Mouse (Mus musculus) embryonic facial prominence, embryonic 13.5 days (tissue): ENCODE results near the gene Glis2. TPM values are rescaled to one million over a fixed set of nuclear protein-coding genes. Genes with fewer than 3 reads are reported as not detected.
A peak's percentile ranks its signal among the peaks of the same experiment; 100 is the strongest.

Experiments
- ATAC-seq: fragments of 200-750 bp; cut with Nextera tagmentation; 2 replicates; pipeline ENCODE4 v1.8.0; 2017; ENCODE audit warnings: low read depth; ENCODE audit not compliant: insufficient number of reproducible peaks, insufficient read depth, low FRiP score, low TSS enrichment
- H3K27ac ChIP-seq: fragments of 300-500 bp; sonication (generic); 2 replicates; pipeline ENCODE4 v1.5.1; 2015; ENCODE audit warnings: moderate library complexity, mild to moderate bottlenecking, inconsistent platforms
- H3K27me3 ChIP-seq: fragments of 300-500 bp; sonication (generic); 2 replicates; pipeline ENCODE4 v1.6.1; 2015; ENCODE audit warnings: mild to moderate bottlenecking, inconsistent platforms
- H3K36me3 ChIP-seq: fragments of 300-500 bp; sonication (generic); 2 replicates; pipeline ENCODE4 v1.6.1; 2015; ENCODE audit warnings: mild to moderate bottlenecking, inconsistent platforms
- H3K4me1 ChIP-seq: fragments of 300-500 bp; sonication (generic); 2 replicates; pipeline ENCODE4 v1.6.1; 2015; ENCODE audit warnings: inconsistent platforms
- H3K4me2 ChIP-seq: fragments of 300-500 bp; sonication (generic); 2 replicates; pipeline ENCODE4 v1.6.1; 2015; ENCODE audit warnings: moderate library complexity, mild to moderate bottlenecking, inconsistent platforms
- H3K4me3 ChIP-seq: fragments of 300-500 bp; sonication (generic); 2 replicates; pipeline ENCODE4 v1.5.1; 2015; ENCODE audit warnings: mild to moderate bottlenecking, inconsistent platforms
- H3K9ac ChIP-seq: fragments of 300-500 bp; sonication (generic); 2 replicates; pipeline ENCODE4 v1.6.1; 2015; ENCODE audit warnings: mild to moderate bottlenecking, inconsistent platforms
- H3K9me3 ChIP-seq: fragments of 300-500 bp; sonication (generic); 2 replicates; pipeline ENCODE4 v1.6.1; 2016; ENCODE audit warnings: inconsistent platforms
- WGBS: fragments of 180-500 bp; shearing (Covaris S2); methylation state at CpG from one replicate; pipeline ENCODE4 v1.1.7; 2015; ENCODE audit warnings: mixed read lengths; 5-methylcytosine and 5-hydroxymethylcytosine counted together
- polyA plus RNA-seq: library from polyadenylated mRNA; unstranded; fragments of >200 nt; fragmentation: Nextera tagmentation; extraction: Ambion mirVana; gene quantifications from 2 replicates; pipeline ENCODE4 v1.2.1, GENCODE M21; 2015

Glis2 gene
- polyA plus RNA-seq, 1 experiment from 2014 or later, result 31.2 TPM

DNA sequence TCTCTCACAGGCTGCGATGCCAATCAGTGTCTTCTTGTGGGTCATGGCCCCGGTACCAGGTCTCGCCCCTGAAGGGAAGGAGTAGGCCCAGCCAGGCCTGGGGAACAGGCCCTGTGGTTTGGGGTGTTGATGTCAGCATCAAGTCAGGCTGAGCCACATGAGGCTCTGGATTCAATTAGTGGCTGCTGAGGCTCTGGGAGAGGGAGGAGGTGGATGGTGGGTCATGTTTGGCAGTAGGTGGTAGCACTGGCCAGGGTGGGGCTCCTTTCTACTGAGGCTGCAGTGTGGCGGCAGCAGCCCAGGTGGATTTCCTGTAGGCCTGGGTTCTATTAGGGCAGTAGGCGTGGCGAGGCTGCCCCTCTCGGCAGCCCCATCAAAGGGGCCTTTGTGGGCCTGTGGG lies 57.1 kb downstream of the Glis2 start:
- H3K36me3 ChIP-seq, result peaks cover 73% of the 10 kb centered on the region
- peak overlapping the region; percentile 39 for H3K4me2 ChIP-seq
- H3K27ac ChIP-seq, result peak overlapping the region; percentile 97
- H3K27me3 ChIP-seq, result no peaks in the 10 kb centered on the region
- ATAC-seq, result peak; percentile 87
- 0 out of 2 replicates have a peak overlapping the region, but pooled peaks have one; percentile 52 for H3K9ac ChIP-seq
- no peak overlapping the region for H3K4me3 ChIP-seq
- no peaks in the 10 kb centered on the region for H3K9me3 ChIP-seq
- WGBS, result 22% methylated on average over 7 of the region's 7 CpGs
- peaks cover 95% of the 10 kb centered on the region for H3K4me1 ChIP-seq

DNA sequence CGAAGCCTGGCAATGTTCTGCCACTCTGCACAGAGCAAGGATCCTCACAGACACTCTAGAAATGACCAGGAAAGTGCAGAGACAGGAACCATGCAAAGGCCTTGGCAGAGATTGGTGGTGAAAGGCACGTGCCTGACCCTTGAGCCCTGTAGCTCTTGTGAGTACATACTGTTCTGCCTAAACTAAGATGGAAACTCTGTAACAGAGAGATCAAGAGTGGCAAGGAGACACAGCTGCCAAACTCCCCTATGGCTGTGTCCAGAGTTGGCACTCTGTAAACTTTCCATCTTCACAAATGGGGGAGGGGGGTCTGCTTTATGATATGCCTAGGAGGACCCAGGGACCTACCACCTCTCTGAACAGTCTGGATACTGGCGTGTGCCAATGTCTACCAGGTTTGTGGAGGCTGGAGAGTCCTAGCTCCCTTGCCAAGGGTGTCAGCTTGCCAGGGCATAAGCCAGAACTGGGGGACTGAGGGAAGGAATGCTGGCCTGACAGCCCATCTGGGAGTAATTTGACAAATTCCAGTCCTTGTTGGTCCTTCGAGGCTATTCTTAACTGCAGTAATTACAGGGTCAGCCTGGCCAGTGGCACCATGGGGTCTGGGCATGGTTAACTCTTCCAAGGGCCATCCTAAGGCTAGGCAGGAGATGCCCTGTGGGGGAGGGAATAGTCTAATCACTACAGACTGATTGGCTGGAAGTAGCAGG lies 58.3 kb downstream of the Glis2 start:
- H3K27me3 ChIP-seq, result no peaks in the 10 kb centered on the region
- H3K4me3 ChIP-seq, result no peak overlapping the region
- 48% methylated on average over 4 of the region's 4 CpGs for WGBS
- H3K27ac ChIP-seq, result peak overlapping the region; percentile 97
- no peaks in the 10 kb centered on the region for H3K9me3 ChIP-seq
- H3K36me3 ChIP-seq, result peaks cover 70% of the 10 kb centered on the region
- H3K4me2 ChIP-seq, result 0 out of 2 replicates have a peak overlapping the region, but pooled peaks have one; percentile 0
- no peak for ATAC-seq
- H3K9ac ChIP-seq, result peak overlapping the region; percentile 44; the same call in 1 of the 2 replicates
- H3K4me1 ChIP-seq, result peaks cover 95% of the 10 kb centered on the region

- no peak for ATAC-seq
- H3K27ac ChIP-seq, result peak overlapping the region; percentile 44; the same call in 1 of the 2 replicates
- WGBS, result 78% methylated on average over 10 of the region's 10 CpGs
- no peak overlapping the region for H3K4me3 ChIP-seq
- H3K9ac ChIP-seq, result no peak overlapping the region
- no peaks in the 10 kb centered on the region for H3K27me3 ChIP-seq
- no peak overlapping the region for H3K4me2 ChIP-seq
- H3K4me1 ChIP-seq, result peaks cover 91% of the 10 kb centered on the region
- no peaks in the 10 kb centered on the region for H3K9me3 ChIP-seq
- peaks cover 51% of the 10 kb centered on the region for H3K36me3 ChIP-seq
Observed at GRCm38 (mm10) chr16:4654706-4655105, 60.2 kb downstream of the Glis2 start.

- Histone ChIP-seq H3K9me3 (no peaks in the 10 kb centered on the region), H3K4me1 (peaks cover 88% of the 10 kb centered on the region), H3K36me3 (peaks cover 45% of the 10 kb centered on the region), H3K4me2 (no peak overlapping the region), H3K9ac (0 out of 2 replicates have a peak overlapping the region, but pooled peaks have one; percentile 36), H3K27ac (peak overlapping the region; percentile 81), H3K4me3 (no peak overlapping the region), H3K27me3 (no peaks in the 10 kb centered on the region)
- no peak for ATAC-seq
- 64% methylated on average over 4 of the region's 4 CpGs for WGBS
Observed at GRCm38 (mm10) chr16:4655251-4655734, 60.8 kb downstream of the Glis2 start.

GRCm38 (mm10) chr16:4655764-4656570 lies 61.5 kb downstream of the Glis2 start:
- peak overlapping the region; percentile 36; the same call in 1 of the 2 replicates for H3K9ac ChIP-seq
- peaks cover 43% of the 10 kb centered on the region for H3K36me3 ChIP-seq
- H3K4me2 ChIP-seq, result no peak overlapping the region

GRCm38 (mm10) chr16:4656571-4657081 lies 62.1 kb downstream of the Glis2 start:
- ATAC-seq, result no peak
- peak overlapping the region; percentile 27; the same call in 1 of the 2 replicates for H3K9ac ChIP-seq
- no peak overlapping the region for H3K4me2 ChIP-seq
- H3K36me3 ChIP-seq, result peaks cover 39% of the 10 kb centered on the region
- H3K27ac ChIP-seq, result peak overlapping the region; percentile 81
- H3K4me1 ChIP-seq, result peaks cover 76% of the 10 kb centered on the region
- no peaks in the 10 kb centered on the region for H3K9me3 ChIP-seq
- 62% methylated on average over 9 of the region's 9 CpGs for WGBS
- no peaks in the 10 kb centered on the region for H3K27me3 ChIP-seq
- no peak overlapping the region for H3K4me3 ChIP-seq

More at GRCm38 (mm10) chr16:4655764-4656570, 61.5 kb downstream of the Glis2 start:
- Histone ChIP-seq H3K4me3 (no peak overlapping the region), H3K27ac (peak overlapping the region; percentile 81), H3K27me3 (no peaks in the 10 kb centered on the region), H3K9me3 (no peaks in the 10 kb centered on the region), H3K4me1 (peaks cover 82% of the 10 kb centered on the region)
- WGBS, result 27% methylated on average over 11 of the region's 11 CpGs
- ATAC-seq, result no peak

DNA sequence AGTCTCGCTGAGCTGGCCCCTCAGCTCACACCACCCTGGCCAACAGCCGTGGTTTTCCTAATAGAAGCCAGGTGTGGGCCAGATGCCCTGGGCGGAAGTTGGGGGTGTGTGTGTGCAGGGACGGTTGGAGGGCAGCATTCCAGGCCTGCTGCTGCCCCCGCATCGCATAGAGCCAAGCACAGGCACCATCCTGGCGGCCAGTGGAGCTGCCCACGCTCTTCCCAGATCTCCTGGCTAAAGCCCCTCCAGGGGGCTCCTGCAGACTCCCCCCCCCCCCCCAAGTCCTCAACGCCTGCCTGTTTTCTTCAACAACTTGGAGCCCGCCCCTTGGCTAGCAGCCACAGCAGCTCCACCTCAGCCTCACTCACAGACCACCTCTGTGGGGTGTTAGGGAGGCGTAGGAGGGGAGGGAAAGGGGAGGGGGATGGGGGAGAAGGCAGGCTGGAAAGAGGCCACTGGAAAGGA lies 64.3 kb downstream of the Glis2 start:
- Histone ChIP-seq H3K9me3 (no peaks in the 10 kb centered on the region), H3K4me2 (peak overlapping the region; percentile 44), H3K9ac (0 out of 2 replicates have a peak overlapping the region, but pooled peaks have one; percentile 7), H3K4me1 (peaks cover 57% of the 10 kb centered on the region), H3K36me3 (peaks cover 22% of the 10 kb centered on the region), H3K27ac (peak overlapping the region; percentile 95), H3K4me3 (0 out of 2 replicates have a peak overlapping the region, but pooled peaks have one; percentile 11), H3K27me3 (no peaks in the 10 kb centered on the region)
- 12% methylated on average over 11 of the region's 11 CpGs for WGBS
- peak; percentile 91 for ATAC-seq

- Histone ChIP-seq H3K4me1 (peaks cover 52% of the 10 kb centered on the region), H3K9me3 (no peaks in the 10 kb centered on the region), H3K27me3 (no peaks in the 10 kb centered on the region), H3K4me2 (peak overlapping the region; percentile 44), H3K36me3 (peaks cover 18% of the 10 kb centered on the region), H3K9ac (peak overlapping the region; percentile 7; the same call in 1 of the 2 replicates), H3K27ac (peak overlapping the region; percentile 95), H3K4me3 (no peak overlapping the region)
- no peak for ATAC-seq
- WGBS, result 8% methylated on average over 2 of the region's 2 CpGs
Observed at GRCm38 (mm10) chr16:4659326-4659725, 64.8 kb downstream of the Glis2 start.

GRCm38 (mm10) chr16:4661605-4662004 lies 67.1 kb downstream of the Glis2 start:
- ATAC-seq, result no peak
- 77% methylated on average over 2 of the region's 2 CpGs for WGBS
- Histone ChIP-seq H3K36me3 (peaks cover 23% of the 10 kb centered on the region), H3K27me3 (no peaks in the 10 kb centered on the region), H3K4me1 (peaks cover 31% of the 10 kb centered on the region), H3K9me3 (no peaks in the 10 kb centered on the region), H3K9ac (no peak overlapping the region), H3K27ac (no peak overlapping the region), H3K4me2 (no peak overlapping the region), H3K4me3 (no peak overlapping the region)

GRCm38 (mm10) chr16:4663806-4664205 lies 69.3 kb downstream of the Glis2 start:
- H3K4me3 ChIP-seq, result no peak overlapping the region
- 78% methylated on average over 2 of the region's 2 CpGs for WGBS
- H3K4me2 ChIP-seq, result no peak overlapping the region
- ATAC-seq, result no peak
- H3K27me3 ChIP-seq, result no peaks in the 10 kb centered on the region
- H3K27ac ChIP-seq, result no peak overlapping the region
- H3K9ac ChIP-seq, result no peak overlapping the region
- peaks cover 16% of the 10 kb centered on the region for H3K4me1 ChIP-seq
- peaks cover 37% of the 10 kb centered on the region for H3K36me3 ChIP-seq
- no peaks in the 10 kb centered on the region for H3K9me3 ChIP-seq

GRCm38 (mm10) chr16:4665726-4666125 lies 71.2 kb downstream of the Glis2 start:
- peaks cover 48% of the 10 kb centered on the region for H3K36me3 ChIP-seq
- no peaks in the 10 kb centered on the region for H3K27me3 ChIP-seq
- 90% methylated on average over 2 of the region's 2 CpGs for WGBS

More at GRCm38 (mm10) chr16:4665726-4666125, 71.2 kb downstream of the Glis2 start:
- Histone ChIP-seq H3K9me3 (no peaks in the 10 kb centered on the region), H3K27ac (no peak overlapping the region), H3K4me2 (no peak overlapping the region), H3K4me1 (peaks cover 6% of the 10 kb centered on the region; the same call in 1 of the 2 replicates), H3K9ac (no peak overlapping the region), H3K4me3 (no peak overlapping the region)
- ATAC-seq, result no peak
